Comparison of ENCODE assay signal across 8 mouse cellular contexts in genomic region chr11:12025392-12025755, GRCm38 (mm10). TPM values are rescaled to one million over a fixed set of nuclear protein-coding genes. Genes with fewer than 3 reads are reported as not detected.
DNase-seq lines count a peak whose midpoint lies in the region; ATAC-seq and TF ChIP-seq lines count a peak whose summit lies in the region.
"Had no signal": no experiment of that assay in that cellular context is flagged by ENCODE, and none has a peak within 500 bp of the region (broad histone marks: within the 10 kb centered on the region; RNA-seq: fewer than 3 reads in every experiment).

No protein-coding gene starts in this region.

- H3K27ac ChIP-seq in forebrain, embryonic 11.5 days (ENCODE audit: low read depth, low read length): no peak overlapping the region
- H3K27ac ChIP-seq in hindbrain, postnatal 0 days: peak overlapping the region; percentile 90; the same call in 1 of the 2 replicates
- H3K27ac ChIP-seq in midbrain, postnatal 0 days (ENCODE audit: low read depth, low read length): peak overlapping the region; percentile 92

- WGBS in forebrain, embryonic 11.5 days: 61% methylated on average over 32 of the region's 32 CpGs
- WGBS in hindbrain, postnatal 0 days: 55% methylated on average over 32 of the region's 32 CpGs
- WGBS in midbrain, postnatal 0 days: 56% methylated on average over 32 of the region's 32 CpGs

- H3K4me3 ChIP-seq in forebrain, embryonic 11.5 days (ENCODE audit: low read depth, low read length): no peak overlapping the region
- H3K4me3 ChIP-seq in hindbrain, postnatal 0 days (ENCODE audit: low read length): peak overlapping the region; percentile 42
- H3K4me3 ChIP-seq in midbrain, postnatal 0 days (ENCODE audit: low read depth, low read length): peak overlapping the region; percentile 42

- peak; percentile 17 for DNase-seq in layer of hippocampus, adult 9-11 months
- DNase-seq in layer of hippocampus, adult 8-10 months (ENCODE audit: low spot score in 2 of 2): no peak
- no peak for DNase-seq in forebrain, embryonic 11.5 days (ENCODE audit: low spot score)
- no peak for DNase-seq in hindbrain, postnatal 0 days (ENCODE audit: low spot score)
- DNase-seq in midbrain, postnatal 0 days (ENCODE audit: low spot score): no peak
- DNase-seq in urinary bladder, adult 18-20 months (ENCODE audit: low spot score in 2 of 2): no peak
- DNase-seq in gastrocnemius, adult 18-20 months (ENCODE audit: low spot score): no peak

- H3K9me3 ChIP-seq in forebrain, embryonic 11.5 days (ENCODE audit: control insufficient read depth, low read length): peaks cover 23% of the 10 kb centered on the region
- peaks cover 15% of the 10 kb centered on the region; the same call in 1 of the 2 replicates for H3K9me3 ChIP-seq in hindbrain, postnatal 0 days (ENCODE audit: low read length)
- H3K9me3 ChIP-seq in midbrain, postnatal 0 days (ENCODE audit: low read length): peaks cover 14% of the 10 kb centered on the region; the same call in 1 of the 2 replicates

- TF ChIP-seq CTCF in hindbrain, postnatal 0 days (IDR thresholded peaks at IDR 0.05; ENCODE audit: low read depth): no peak
- TF ChIP-seq CTCF in midbrain, postnatal 0 days (IDR thresholded peaks at IDR 0.05): no peak

- peaks cover 88% of the 10 kb centered on the region for H3K27me3 ChIP-seq in forebrain, embryonic 11.5 days (ENCODE audit: control insufficient read depth, insufficient read depth, low read length)
- H3K27me3 ChIP-seq in hindbrain, postnatal 0 days (ENCODE audit: insufficient read depth, low read length): peaks cover 15% of the 10 kb centered on the region
- peaks cover 12% of the 10 kb centered on the region for H3K27me3 ChIP-seq in midbrain, postnatal 0 days (ENCODE audit: insufficient read depth, low read length)

- H3K4me2 ChIP-seq in forebrain, embryonic 11.5 days (ENCODE audit: low read depth, low read length, severe bottlenecking): peak overlapping the region; percentile 44; the same call in 1 of the 2 replicates
- H3K4me2 ChIP-seq in hindbrain, postnatal 0 days (ENCODE audit: low read depth, low read length): peak overlapping the region; percentile 55
- H3K4me2 ChIP-seq in midbrain, postnatal 0 days (ENCODE audit: low read depth, low read length, poor library complexity, severe bottlenecking): peak overlapping the region; percentile 52

- H3K36me3 ChIP-seq in forebrain, embryonic 11.5 days (ENCODE audit: control insufficient read depth, insufficient read depth, low read length): peaks cover 9% of the 10 kb centered on the region; the same call in 1 of the 2 replicates
- H3K36me3 ChIP-seq in hindbrain, postnatal 0 days (ENCODE audit: insufficient read depth, low read length): no peaks in the 10 kb centered on the region
- no peaks in the 10 kb centered on the region for H3K36me3 ChIP-seq in midbrain, postnatal 0 days (ENCODE audit: insufficient read depth, low read length)

- H3K4me1 ChIP-seq in forebrain, embryonic 11.5 days (replicated peaks; ENCODE audit: control insufficient read depth, insufficient read depth, low read length): no peaks in the 10 kb centered on the region; the same call in 1 of the 2 replicates
- no peaks in the 10 kb centered on the region for H3K4me1 ChIP-seq in hindbrain, postnatal 0 days (ENCODE audit: insufficient read depth, low read length)
- no peaks in the 10 kb centered on the region for H3K4me1 ChIP-seq in midbrain, postnatal 0 days (ENCODE audit: insufficient read depth, low read length)

- peak; percentile 60 for ATAC-seq in forebrain, embryonic 11.5 days (replicated peaks; ENCODE audit: low FRiP score)
- peak; percentile 69 for ATAC-seq in hindbrain, postnatal 0 days
- peak; percentile 55 for ATAC-seq in midbrain, postnatal 0 days (ENCODE audit: low FRiP score)

- no peak overlapping the region for H3K9ac ChIP-seq in forebrain, embryonic 11.5 days (ENCODE audit: low read length)
- peak overlapping the region; percentile 51; the same call in 1 of the 2 replicates for H3K9ac ChIP-seq in hindbrain, postnatal 0 days (replicated peaks; ENCODE audit: low read length)
- peak overlapping the region; percentile 67 for H3K9ac ChIP-seq in midbrain, postnatal 0 days (replicated peaks; ENCODE audit: low read length, poor library complexity, severe bottlenecking)

RNA-seq across cellular contexts. Expression of gene Grb10, which starts 13.1 kb away (rescaled TPM):
- total RNA-seq in layer of hippocampus, adult 8-10 months (2022): 10 to 100 TPM; 28.0 to 36.2 (median 32.3) TPM
- polyA plus RNA-seq in forebrain, embryonic 11.5 days (2014; fragmentation: Nextera tagmentation; extraction: Ambion mirVana): 158 and 176 TPM in 2 replicates
- total RNA-seq in hindbrain, postnatal 0 days (2014; rRNA removed): 92.9 and 111 TPM in 2 replicates
- polyA plus RNA-seq in hindbrain, postnatal 0 days (2015; fragmentation: Nextera tagmentation; extraction: Ambion mirVana): 45.6 and 48.7 TPM in 2 replicates
- total RNA-seq in midbrain, postnatal 0 days (2014; rRNA removed): 94.0 and 110 TPM in 2 replicates
- polyA plus RNA-seq in midbrain, postnatal 0 days (2015; fragmentation: Nextera tagmentation; extraction: Ambion mirVana): 43.9 and 44.0 TPM in 2 replicates
- 10 to 100 TPM; 26.6 to 36.9 TPM for total RNA-seq in gastrocnemius, adult 18-20 months (2021)
- total RNA-seq: neutrophil, adult 5-6 weeks had no signal
